Mouse (Mus musculus): ENCODE data around the gene Srcin1. TPM values are rescaled to one million over a fixed set of nuclear protein-coding genes. Genes with fewer than 3 reads are reported as not detected.

The Srcin1 gene
- polyA plus RNA-seq, 1 experiment from 2014 or later, result 3.2 TPM

GRCm38 (mm10) chr11:97461307-97461820 is 114.6 kb downstream of the Srcin1 start:
- WGBS, result 95% methylated on average over 3 of the region's 3 CpGs
- H3K27me3 ChIP-seq (ENCODE audit: control insufficient read depth, insufficient read depth, low read length), result peaks cover 2% of the 10 kb centered on the region; the same call in 1 of the 2 replicates

More at GRCm38 (mm10) chr11:97461307-97461820, 114.6 kb downstream of the Srcin1 start:
- Histone ChIP-seq H3K36me3 (ENCODE audit: control insufficient read depth, insufficient read depth, low read length) (no peaks in the 10 kb centered on the region), H3K9me3 (ENCODE audit: control insufficient read depth, low read length) (no peaks in the 10 kb centered on the region), H3K4me3 (ENCODE audit: low read depth, low read length) (no peak overlapping the region), H3K27ac (ENCODE audit: low read depth, low read length) (no peak overlapping the region), H3K4me1 (replicated peaks; ENCODE audit: control insufficient read depth, insufficient read depth, low read length) (no peaks in the 10 kb centered on the region), H3K9ac (ENCODE audit: low read length) (no peak overlapping the region), H3K4me2 (ENCODE audit: low read depth, low read length, severe bottlenecking) (no peak overlapping the region)
- ATAC-seq (replicated peaks; ENCODE audit: low FRiP score), result no peak
- no peak for DNase-seq (ENCODE audit: low spot score)

Other genes starting within 250 kb of the Srcin1 start
- 0.03 TPM in 2 replicates for gene Gpr179, start 224.1 kb downstream of the Srcin1 start, polyA plus RNA-seq (2014; fragmentation: Nextera tagmentation; extraction: Ambion mirVana)
- gene Socs7, start 213.6 kb downstream of the Srcin1 start, polyA plus RNA-seq (2014; fragmentation: Nextera tagmentation; extraction: Ambion mirVana), result 4.3 and 4.5 TPM in 2 replicates
- gene Arhgap23, start 160.7 kb downstream of the Srcin1 start, polyA plus RNA-seq (2014; fragmentation: Nextera tagmentation; extraction: Ambion mirVana), result 3.2 and 4.8 TPM in 2 replicates
- 0.17 TPM in 1 of 2 replicates, not detected in the other for gene 4933428G20Rik, start 75.8 kb downstream of the Srcin1 start, polyA plus RNA-seq (2014; fragmentation: Nextera tagmentation; extraction: Ambion mirVana)
- 13.8 and 15.8 TPM in 2 replicates for gene Epop, start 53.5 kb upstream of the Srcin1 start, polyA plus RNA-seq (2014; fragmentation: Nextera tagmentation; extraction: Ambion mirVana)
- 3.4 and 4.9 TPM in 2 replicates for gene Mllt6, start 87.2 kb upstream of the Srcin1 start, polyA plus RNA-seq (2014; fragmentation: Nextera tagmentation; extraction: Ambion mirVana)
- 13.5 and 14.0 TPM in 2 replicates for gene Cisd3, start 109.6 kb upstream of the Srcin1 start, polyA plus RNA-seq (2014; fragmentation: Nextera tagmentation; extraction: Ambion mirVana)
- 24.2 and 25.9 TPM in 2 replicates for gene Pcgf2, start 124.3 kb upstream of the Srcin1 start, polyA plus RNA-seq (2014; fragmentation: Nextera tagmentation; extraction: Ambion mirVana)
- 463 and 510 TPM in 2 replicates for gene Psmb3, start 127.2 kb upstream of the Srcin1 start, polyA plus RNA-seq (2014; fragmentation: Nextera tagmentation; extraction: Ambion mirVana)
- 1.8 and 1.9 TPM in 2 replicates for gene Pip4k2b, start 168.5 kb upstream of the Srcin1 start, polyA plus RNA-seq (2014; fragmentation: Nextera tagmentation; extraction: Ambion mirVana)
- 16.3 and 19.5 TPM in 2 replicates for gene Cwc25, start 190.4 kb upstream of the Srcin1 start, polyA plus RNA-seq (2014; fragmentation: Nextera tagmentation; extraction: Ambion mirVana)
- gene 1700001P01Rik, start 199.7 kb upstream of the Srcin1 start, polyA plus RNA-seq (2014; fragmentation: Nextera tagmentation; extraction: Ambion mirVana), result 0.44 TPM in 1 of 2 replicates, not detected in the other
- 400 and 454 TPM in 2 replicates for gene Rpl23, start 206.3 kb upstream of the Srcin1 start, polyA plus RNA-seq (2014; fragmentation: Nextera tagmentation; extraction: Ambion mirVana)
- gene Lasp1, start 222.8 kb upstream of the Srcin1 start, polyA plus RNA-seq (2014; fragmentation: Nextera tagmentation; extraction: Ambion mirVana), result 77.6 and 77.8 TPM in 2 replicates

Data from forebrain, embryonic 11.5 days (tissue).